Mouse (Mus musculus): Measurements from ENCODE around the gene Nhlrc4. TPM values are rescaled to one million over a fixed set of nuclear protein-coding genes. Genes with fewer than 3 reads are reported as not detected.

Gene Nhlrc4
- polyA plus RNA-seq, 1 experiment from 2014 or later: not detected

DNA sequence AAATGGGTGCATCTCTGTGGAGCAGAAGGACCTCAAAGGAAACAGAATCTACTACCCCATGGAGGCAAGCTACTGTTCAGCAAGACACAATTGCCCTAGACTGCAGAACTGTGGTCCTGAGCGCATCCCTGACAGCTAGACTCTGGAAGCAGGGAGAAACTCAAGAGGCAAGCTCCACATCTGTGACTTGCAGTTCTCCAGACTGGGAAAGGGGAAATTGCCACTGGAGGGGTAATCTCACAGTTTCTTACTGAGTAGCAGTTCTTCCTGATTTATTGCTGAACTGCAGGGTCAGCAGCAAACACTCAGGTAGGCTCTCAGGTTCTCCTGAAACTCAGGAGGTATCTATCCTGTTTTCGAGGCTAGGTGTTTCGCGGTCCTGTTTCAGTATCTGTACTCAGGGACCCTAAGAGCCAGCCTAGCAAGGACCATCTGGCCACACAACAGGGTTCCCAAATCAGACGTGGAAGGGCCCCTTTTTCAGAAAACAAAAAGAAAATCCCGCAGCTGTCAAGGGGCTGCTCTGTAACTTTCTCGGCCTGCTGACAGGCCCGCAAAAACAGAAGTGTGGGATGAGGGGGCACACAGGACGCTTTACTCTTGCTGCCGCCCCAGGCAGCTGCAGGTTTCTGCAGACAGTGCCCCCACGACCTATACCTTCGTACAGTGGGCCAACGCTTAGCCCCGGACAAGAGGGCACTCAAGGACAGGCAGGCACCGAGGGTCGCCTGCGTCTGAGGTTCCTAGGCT is 40.0 kb upstream of the Nhlrc4 start:
- peak overlapping the region; percentile 97 for H3K4me2 ChIP-seq (replicated peaks; ENCODE audit: low read depth)
- ATAC-seq (ENCODE audit: low FRiP score, low TSS enrichment) (no peak), DNase-seq (ENCODE audit: low spot score) (no peak)
- 0 out of 2 replicates have a peak, but pooled peaks cover 2% of the 10 kb centered on the region for H3K36me3 ChIP-seq (ENCODE audit: control insufficient read depth, insufficient read depth, low read length)
- peak overlapping the region; percentile 85 for H3K9ac ChIP-seq (ENCODE audit: low read length)
- H3K9me3 ChIP-seq (ENCODE audit: control insufficient read depth, low read length): no peaks in the 10 kb centered on the region
- H3K27ac ChIP-seq (replicated peaks): peak overlapping the region; percentile 86
- peak overlapping the region; percentile 90 for H3K4me3 ChIP-seq (ENCODE audit: low read depth, low read length)
- peaks cover 7% of the 10 kb centered on the region; the same call in 1 of the 2 replicates for H3K4me1 ChIP-seq (replicated peaks; ENCODE audit: control insufficient read depth, insufficient read depth)
- H3K27me3 ChIP-seq (ENCODE audit: control insufficient read depth, insufficient read depth, low read length): no peaks in the 10 kb centered on the region
- TF ChIP-seq CTCF (IDR thresholded peaks at IDR 0.05; ENCODE audit: low read depth): no peak
- TF ChIP-seq EP300 (optimal IDR thresholded peaks at IDR 0.05): no peak
- 10% methylated on average over 17 of the region's 17 CpGs for WGBS

DNA sequence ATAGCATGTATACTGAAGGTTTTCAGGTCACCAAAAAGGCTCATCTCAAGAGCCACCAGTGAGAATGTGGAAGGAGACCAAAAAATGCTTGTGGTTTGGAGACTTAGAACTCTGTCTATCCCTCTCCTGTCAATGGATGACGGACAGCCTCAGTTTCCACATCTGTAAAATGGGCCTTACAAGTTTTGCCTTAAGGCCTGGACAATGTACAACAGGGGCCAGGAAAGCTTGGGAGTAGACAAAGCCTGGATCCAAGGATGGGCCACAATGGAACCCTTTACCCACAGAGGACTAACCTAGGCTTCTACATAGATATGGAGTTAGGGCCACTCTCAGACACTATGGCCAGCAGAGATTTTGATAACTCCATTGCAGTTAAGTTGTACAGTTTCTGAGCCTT is 39.3 kb upstream of the Nhlrc4 start:
- DNase-seq (ENCODE audit: low spot score) (no peak), ATAC-seq (ENCODE audit: low FRiP score, low TSS enrichment) (no peak)
- peak overlapping the region; percentile 85 for H3K9ac ChIP-seq (ENCODE audit: low read length)
- peaks cover 7% of the 10 kb centered on the region; the same call in 1 of the 2 replicates for H3K4me1 ChIP-seq (replicated peaks; ENCODE audit: control insufficient read depth, insufficient read depth)
- H3K36me3 ChIP-seq (ENCODE audit: control insufficient read depth, insufficient read depth, low read length): 0 out of 2 replicates have a peak, but pooled peaks cover 2% of the 10 kb centered on the region
- TF ChIP-seq EP300 (optimal IDR thresholded peaks at IDR 0.05) (no peak), CTCF (IDR thresholded peaks at IDR 0.05; ENCODE audit: low read depth) (no peak)
- no peaks in the 10 kb centered on the region for H3K9me3 ChIP-seq (ENCODE audit: control insufficient read depth, low read length)
- 97% methylated on average over 1 of the region's 1 CpGs for WGBS
- H3K4me3 ChIP-seq (ENCODE audit: low read depth, low read length): no peak overlapping the region
- no peak overlapping the region for H3K27ac ChIP-seq (replicated peaks)
- H3K4me2 ChIP-seq (replicated peaks; ENCODE audit: low read depth): peak overlapping the region; percentile 97
- no peaks in the 10 kb centered on the region for H3K27me3 ChIP-seq (ENCODE audit: control insufficient read depth, insufficient read depth, low read length)

DNA sequence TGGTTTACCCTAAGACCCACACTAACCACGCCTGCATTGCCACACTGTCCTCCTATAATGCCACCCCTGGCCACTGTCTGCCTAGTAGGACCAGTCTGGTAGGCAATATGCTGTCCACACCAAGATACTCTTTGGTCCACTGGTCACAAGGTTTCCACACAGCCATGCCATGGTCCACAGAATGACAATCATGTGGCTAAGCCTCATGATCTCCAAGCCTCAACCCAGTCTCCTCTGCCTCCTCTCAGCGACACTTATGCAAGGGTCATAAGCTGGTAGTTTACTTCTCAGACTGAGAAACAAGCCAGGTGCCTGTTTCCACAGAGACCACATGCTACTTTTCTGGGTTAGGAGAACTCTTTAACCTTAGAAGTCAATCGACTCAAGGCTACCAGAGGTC is 38.2 kb upstream of the Nhlrc4 start:
- no peaks in the 10 kb centered on the region for H3K9me3 ChIP-seq (ENCODE audit: control insufficient read depth, low read length)
- H3K4me1 ChIP-seq (replicated peaks; ENCODE audit: control insufficient read depth, insufficient read depth): peaks cover 7% of the 10 kb centered on the region; the same call in 1 of the 2 replicates
- H3K36me3 ChIP-seq (ENCODE audit: control insufficient read depth, insufficient read depth, low read length): no peaks in the 10 kb centered on the region
- 84% methylated on average over 3 of the region's 3 CpGs for WGBS
- H3K4me2 ChIP-seq (replicated peaks; ENCODE audit: low read depth): no peak overlapping the region
- no peaks in the 10 kb centered on the region for H3K27me3 ChIP-seq (ENCODE audit: control insufficient read depth, insufficient read depth, low read length)
- H3K9ac ChIP-seq (ENCODE audit: low read length): no peak overlapping the region; the same call in 1 of the 2 replicates
- H3K27ac ChIP-seq (replicated peaks): no peak overlapping the region
- TF ChIP-seq CTCF (IDR thresholded peaks at IDR 0.05; ENCODE audit: low read depth) (no peak), EP300 (optimal IDR thresholded peaks at IDR 0.05) (no peak)
- no peak overlapping the region for H3K4me3 ChIP-seq (ENCODE audit: low read depth, low read length)
- DNase-seq (ENCODE audit: low spot score) (no peak), ATAC-seq (ENCODE audit: low FRiP score, low TSS enrichment) (no peak)

DNA sequence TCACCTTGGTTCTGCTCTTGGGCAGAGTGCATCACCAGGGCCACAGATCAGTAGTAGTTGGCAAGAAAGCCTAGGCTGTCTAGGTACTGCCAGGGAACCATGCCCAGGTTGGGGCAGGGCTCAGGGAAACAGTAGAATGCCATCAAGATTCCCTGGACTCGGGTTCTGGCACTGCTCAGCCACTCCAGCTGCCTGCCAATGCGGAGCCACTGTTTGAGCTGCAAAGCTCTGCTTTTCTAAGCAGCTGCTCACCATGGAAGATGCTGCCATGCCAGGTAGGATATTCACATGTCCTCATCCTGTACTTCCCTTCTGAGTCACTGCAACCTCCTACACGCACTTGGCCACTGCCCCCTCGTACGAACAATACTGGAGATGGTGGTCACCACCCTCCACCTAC is 36.1 kb upstream of the Nhlrc4 start:
- WGBS: 63% methylated on average over 5 of the region's 5 CpGs
- ATAC-seq (ENCODE audit: low FRiP score, low TSS enrichment) (no peak), DNase-seq (ENCODE audit: low spot score) (no peak)
- Histone ChIP-seq H3K36me3 (ENCODE audit: control insufficient read depth, insufficient read depth, low read length) (no peaks in the 10 kb centered on the region), H3K27ac (replicated peaks) (peak overlapping the region; percentile 53), H3K27me3 (ENCODE audit: control insufficient read depth, insufficient read depth, low read length) (no peaks in the 10 kb centered on the region), H3K4me1 (replicated peaks; ENCODE audit: control insufficient read depth, insufficient read depth) (peaks cover 7% of the 10 kb centered on the region; the same call in 1 of the 2 replicates), H3K4me2 (replicated peaks; ENCODE audit: low read depth) (no peak overlapping the region), H3K9ac (ENCODE audit: low read length) (no peak overlapping the region), H3K9me3 (ENCODE audit: control insufficient read depth, low read length) (no peaks in the 10 kb centered on the region), H3K4me3 (ENCODE audit: low read depth, low read length) (no peak overlapping the region)
- TF ChIP-seq EP300 (optimal IDR thresholded peaks at IDR 0.05) (no peak), CTCF (IDR thresholded peaks at IDR 0.05; ENCODE audit: low read depth) (no peak)

DNA sequence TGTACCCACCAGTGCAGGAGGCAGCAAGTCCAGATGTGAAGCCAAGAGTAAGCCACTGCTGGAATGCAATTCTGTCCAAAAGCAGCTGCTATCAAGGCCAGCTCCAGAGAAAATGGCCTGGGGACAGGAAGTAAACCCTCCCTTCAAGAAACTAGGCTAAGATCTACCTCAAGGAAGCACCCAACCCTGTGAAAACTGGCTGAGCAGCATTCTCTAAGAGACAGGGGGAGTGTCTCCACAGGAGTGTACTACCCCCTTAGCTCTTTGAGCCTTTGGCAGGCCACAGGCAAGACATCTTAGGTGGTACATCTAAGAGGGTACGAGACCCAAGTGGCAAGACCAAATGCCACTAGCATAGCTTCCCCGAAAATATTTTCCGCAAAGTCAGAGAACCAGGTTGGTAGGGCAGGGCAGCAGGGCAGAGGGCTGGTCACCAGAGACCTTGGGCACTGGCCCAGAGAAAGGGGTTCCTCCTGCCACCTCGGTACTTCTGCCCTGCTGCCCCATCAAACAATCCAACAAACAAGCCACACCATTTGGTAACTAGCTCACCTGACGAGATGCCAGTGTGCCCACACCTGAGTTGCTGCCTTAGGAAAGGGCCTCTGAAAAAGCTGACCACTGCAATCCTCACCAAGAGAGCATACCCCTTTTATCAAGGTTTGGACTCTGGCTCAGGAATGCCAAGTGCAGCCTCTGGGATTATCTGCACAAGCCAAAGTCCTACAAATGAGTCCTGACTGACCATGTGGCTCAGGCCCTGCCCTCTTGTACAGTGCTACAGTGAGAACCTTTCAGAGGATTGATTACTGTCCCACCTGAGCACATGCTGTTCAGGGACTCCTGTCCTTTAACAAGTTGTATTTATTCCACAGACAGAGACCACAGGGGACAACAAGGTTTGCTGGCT is 35.3 kb upstream of the Nhlrc4 start:
- H3K27ac ChIP-seq (replicated peaks): peak overlapping the region; percentile 53
- H3K4me3 ChIP-seq (ENCODE audit: low read depth, low read length): no peak overlapping the region
- peaks cover 7% of the 10 kb centered on the region; the same call in 1 of the 2 replicates for H3K4me1 ChIP-seq (replicated peaks; ENCODE audit: control insufficient read depth, insufficient read depth)
- TF ChIP-seq EP300 (optimal IDR thresholded peaks at IDR 0.05) (no peak), CTCF (IDR thresholded peaks at IDR 0.05; ENCODE audit: low read depth) (no peak)
- 0 out of 2 replicates have a peak overlapping the region, but pooled peaks have one; percentile 17 for H3K4me2 ChIP-seq (replicated peaks; ENCODE audit: low read depth)
- ATAC-seq (ENCODE audit: low FRiP score, low TSS enrichment) (no peak; the same call in 1 of the 2 replicates), DNase-seq (ENCODE audit: low spot score) (no peak)
- H3K9me3 ChIP-seq (ENCODE audit: control insufficient read depth, low read length): no peaks in the 10 kb centered on the region
- peak overlapping the region; percentile 13; the same call in 1 of the 2 replicates for H3K9ac ChIP-seq (ENCODE audit: low read length)
- WGBS: 68% methylated on average over 5 of the region's 5 CpGs
- no peaks in the 10 kb centered on the region for H3K36me3 ChIP-seq (ENCODE audit: control insufficient read depth, insufficient read depth, low read length)
- H3K27me3 ChIP-seq (ENCODE audit: control insufficient read depth, insufficient read depth, low read length): no peaks in the 10 kb centered on the region

Measured in stomach, postnatal 0 days (tissue).